8 mouse cellular contexts compared by ENCODE assay signal in genomic region chr4:53158634-53159033, GRCm38 (mm10). TPM values are rescaled to one million over a fixed set of nuclear protein-coding genes. Genes with fewer than 3 reads are reported as not detected.
A peak's percentile ranks its signal among the peaks of the same experiment; 100 is the strongest.
DNase-seq lines count a peak whose midpoint lies in the region; ATAC-seq and TF ChIP-seq lines count a peak whose summit lies in the region.

No protein-coding gene starts in this region.

- peaks cover 29% of the 10 kb centered on the region for H3K27me3 ChIP-seq in forebrain, embryonic 10.5 days (ENCODE audit: poor library complexity, severe bottlenecking)
- no peaks in the 10 kb centered on the region for H3K27me3 ChIP-seq in heart, embryonic 15.5 days
- H3K27me3 ChIP-seq in liver, embryonic 14.5 days (ENCODE audit: control insufficient read depth, insufficient read depth, low read length): peaks cover 10% of the 10 kb centered on the region
- no peaks in the 10 kb centered on the region for H3K27me3 ChIP-seq in stomach, embryonic 15.5 days (replicated peaks)

- TF ChIP-seq CTCF in liver, embryonic 14.5 days (IDR thresholded peaks at IDR 0.05; ENCODE audit: low read depth): peak; percentile 68

- H3K27ac ChIP-seq in forebrain, embryonic 10.5 days: 0 out of 2 replicates have a peak overlapping the region, but pooled peaks have one; percentile 77
- H3K27ac ChIP-seq in heart, embryonic 15.5 days: peak overlapping the region; percentile 75
- H3K27ac ChIP-seq in liver, embryonic 14.5 days: no peak overlapping the region
- H3K27ac ChIP-seq in stomach, embryonic 15.5 days: peak overlapping the region; percentile 57; the same call in 1 of the 2 replicates

- H3K9me3 ChIP-seq in forebrain, embryonic 10.5 days: no peaks in the 10 kb centered on the region
- H3K9me3 ChIP-seq in heart, embryonic 15.5 days (replicated peaks): no peaks in the 10 kb centered on the region
- H3K9me3 ChIP-seq in liver, embryonic 14.5 days (ENCODE audit: control insufficient read depth, low read length): no peaks in the 10 kb centered on the region
- H3K9me3 ChIP-seq in stomach, embryonic 15.5 days: no peaks in the 10 kb centered on the region

- no peaks in the 10 kb centered on the region for H3K36me3 ChIP-seq in forebrain, embryonic 10.5 days (replicated peaks)
- H3K36me3 ChIP-seq in heart, embryonic 15.5 days: no peaks in the 10 kb centered on the region
- no peaks in the 10 kb centered on the region for H3K36me3 ChIP-seq in liver, embryonic 14.5 days (replicated peaks; ENCODE audit: control insufficient read depth, insufficient read depth, low read depth)
- no peaks in the 10 kb centered on the region for H3K36me3 ChIP-seq in stomach, embryonic 15.5 days

- H3K4me2 ChIP-seq in heart, embryonic 15.5 days: peak overlapping the region; percentile 95
- peak overlapping the region; percentile 68 for H3K4me2 ChIP-seq in liver, embryonic 14.5 days (ENCODE audit: low read depth)
- H3K4me2 ChIP-seq in stomach, embryonic 15.5 days: peak overlapping the region; percentile 88

- 1% methylated on average over 18 of the region's 18 CpGs for WGBS in forebrain, embryonic 10.5 days
- WGBS in heart, embryonic 15.5 days: 2% methylated on average over 18 of the region's 18 CpGs
- 0% methylated on average over 18 of the region's 18 CpGs for WGBS in liver, embryonic 14.5 days (ENCODE audit: insufficient replicate concordance)
- 3% methylated on average over 18 of the region's 18 CpGs for WGBS in stomach, embryonic 15.5 days

- peak overlapping the region; percentile 70 for H3K9ac ChIP-seq in heart, embryonic 15.5 days
- H3K9ac ChIP-seq in liver, embryonic 14.5 days (replicated peaks): no peak overlapping the region
- H3K9ac ChIP-seq in stomach, embryonic 15.5 days: peak overlapping the region; percentile 35; the same call in 1 of the 2 replicates

- peak; percentile 65 for ATAC-seq in CD4-positive, CD25-positive, alpha-beta regulatory T cell, adult 4 months
- peak; percentile 77 for ATAC-seq in heart, embryonic 15.5 days (replicated peaks; ENCODE audit: insufficient number of reproducible peaks, insufficient read depth, low FRiP score, low read depth)
- peak; percentile 72; the same call in 1 of the 2 replicates for ATAC-seq in liver, embryonic 14.5 days (ENCODE audit: insufficient read depth)
- peak; percentile 74 for ATAC-seq in stomach, embryonic 15.5 days (ENCODE audit: insufficient read depth, low FRiP score, low read depth)

- peaks cover 23% of the 10 kb centered on the region for H3K4me1 ChIP-seq in forebrain, embryonic 10.5 days
- H3K4me1 ChIP-seq in heart, embryonic 15.5 days (replicated peaks): peaks cover 21% of the 10 kb centered on the region
- peaks cover 0 to 3% of the 10 kb centered on the region in 2 experiments; a peak in 2 of 4 replicates for H3K4me1 ChIP-seq in liver, embryonic 14.5 days (replicated peaks; ENCODE audit: control insufficient read depth in 2 of 2, insufficient read depth in 2 of 2, low read length in 1 of 2)
- H3K4me1 ChIP-seq in stomach, embryonic 15.5 days: 0 out of 2 replicates have a peak, but pooled peaks cover 5% of the 10 kb centered on the region

- DNase-seq in c-Kit-positive CD71-negative TER-119-negative erythroid progenitor cells, embryonic 14.5 days (ENCODE audit: low read depth): peak; percentile 52
- peak; percentile 65 for DNase-seq in forebrain, embryonic 10.5 days (ENCODE audit: extremely low spot score, low spot score)
- peak; percentile 91 to 94 for DNase-seq in kidney, postnatal 25 days
- peak in 2 of 3 experiments; percentile 37 to 42 for DNase-seq in liver, embryonic 14.5 days (ENCODE audit: low read depth in 3 of 3, low spot score in 3 of 3)
- peak; percentile 76 for DNase-seq in neural tube, embryonic 10.5 days (ENCODE audit: extremely low spot score, low spot score)

- H3K4me3 ChIP-seq in forebrain, embryonic 10.5 days: peak overlapping the region; percentile 65
- H3K4me3 ChIP-seq in heart, embryonic 15.5 days: peak overlapping the region; percentile 75
- H3K4me3 ChIP-seq in liver, embryonic 14.5 days (ENCODE audit: insufficient read depth in 1 of 2, low read depth in 2 of 2, low read length in 2 of 2): peak overlapping the region; percentile 53 to 61
- peak overlapping the region; percentile 60 for H3K4me3 ChIP-seq in stomach, embryonic 15.5 days (replicated peaks)

- no peak for TF ChIP-seq EP300 in liver, embryonic 14.5 days (IDR thresholded peaks at IDR 0.05; ENCODE audit: low read depth)

RNA-seq across cellular contexts. Expression of gene Abca1, which starts 1.1 kb away (rescaled TPM):
- polyA plus RNA-seq in CD4-positive, CD25-positive, alpha-beta regulatory T cell, adult 4 months (2017; shearing (Covaris generic)): 1 to 10 TPM; 2.8 to 4.6 TPM
- 2.2 and 2.6 TPM in 2 replicates for polyA plus RNA-seq in forebrain, embryonic 10.5 days (2016; fragmentation: Nextera tagmentation; extraction: Ambion mirVana)
- 4.4 and 5.7 TPM in 2 replicates for polyA plus RNA-seq in heart, embryonic 15.5 days (2015; fragmentation: Nextera tagmentation; extraction: Ambion mirVana)
- 5.7 and 7.0 TPM in 2 replicates for polyA plus RNA-seq in liver, embryonic 14.5 days (2012; rRNA removed)
- polyA plus RNA-seq in liver, embryonic 14.5 days (2014; fragmentation: Nextera tagmentation; extraction: Ambion mirVana): 12.0 and 13.1 TPM in 2 replicates
- 4.8 and 4.9 TPM in 2 replicates for polyA plus RNA-seq in stomach, embryonic 15.5 days (2015; fragmentation: Nextera tagmentation; extraction: Ambion mirVana)

Comparison
In these comparisons a context has a peak if more than half of its experiments do, and no peak if none do; other contexts are left out.
1. DNase-seq: peak in every context shown above with its lines; median percentile 92 in kidney, postnatal 25 days; 76 in neural tube, embryonic 10.5 days; 65 in forebrain, embryonic 10.5 days; 52 in c-Kit-positive CD71-negative TER-119-negative erythroid progenitor cells, embryonic 14.5 days; 40 in liver, embryonic 14.5 days.